ENCODE assay signal across 15 mouse cellular contexts in genomic region chr19:58091911-58092310, GRCm38 (mm10).
"Had no signal": no experiment of that assay in that cellular context is flagged by ENCODE, and none has a peak within 500 bp of the region (broad histone marks: within the 10 kb centered on the region; RNA-seq: fewer than 3 reads in every experiment).

No protein-coding gene starts in this region.

- H3K4me2 ChIP-seq: neural tube, embryonic 15.5 days; stomach, embryonic 15.5 days had no signal

- H3K9me3 ChIP-seq: neural tube, embryonic 15.5 days; stomach, embryonic 15.5 days had no signal

- H3K4me1 ChIP-seq: stomach, embryonic 15.5 days had no signal

- H3K27ac ChIP-seq: neural tube, embryonic 15.5 days; stomach, embryonic 15.5 days; stomach, postnatal 0 days had no signal

- H3K36me3 ChIP-seq: neural tube, embryonic 15.5 days; stomach, embryonic 15.5 days had no signal

- H3K9ac ChIP-seq: neural tube, embryonic 15.5 days; stomach, embryonic 15.5 days had no signal

- H3K27me3 ChIP-seq: neural tube, embryonic 15.5 days; stomach, embryonic 15.5 days had no signal

- DNase-seq: retina, postnatal 1 day; right cerebral cortex, adult 18-20 months; right cerebral cortex, postnatal 14 days; right cerebral cortex, postnatal 25 days; right cerebral cortex, postnatal 4 days; spleen, adult 18-20 months; thymus, adult 18-20 months; thymus, adult 2 months; thymus, postnatal 14 days; thymus, postnatal 25 days; thymus, postnatal 36 days; thymus, postnatal 4 days had no signal

- H3K4me3 ChIP-seq: neural tube, embryonic 15.5 days; stomach, embryonic 15.5 days had no signal
